Mouse (Mus musculus) midbrain, embryonic 11.5 days (tissue): ENCODE measurements around the gene Camkmt. TPM values are rescaled to one million over a fixed set of nuclear protein-coding genes. Genes with fewer than 3 reads are reported as not detected.
A peak's percentile ranks its signal among the peaks of the same experiment; 100 is the strongest.

Experiments used
- ATAC-seq: fragments of 200-750 bp; cut with Nextera tagmentation; 2 replicates; pipeline ENCODE4 v1.8.0; 2017; ENCODE audit warnings: moderate TSS enrichment, moderate library complexity; ENCODE audit not compliant: low FRiP score
- DNase-seq: peaks from one replicate; pipeline ENCODE4 v3.0.0; 2015; ENCODE audit warnings: low spot score; ENCODE audit errors: missing footprints
- H3K27ac ChIP-seq: fragments of 300-500 bp; sonication (generic); 2 replicates; pipeline ENCODE4 v1.5.1; 2014; ENCODE audit warnings: low read depth, low read length
- H3K27me3 ChIP-seq: fragments of 300-500 bp; sonication (generic); 2 replicates; pipeline ENCODE4 v1.6.1; 2014; ENCODE audit warnings: mild to moderate bottlenecking, low read length, moderate library complexity, mixed read lengths; ENCODE audit not compliant: control insufficient read depth, insufficient read depth
- H3K36me3 ChIP-seq: fragments of 300-500 bp; sonication (generic); 2 replicates; pipeline ENCODE4 v1.6.1; 2014; ENCODE audit warnings: mild to moderate bottlenecking, low read length, moderate library complexity, mixed read lengths; ENCODE audit not compliant: control insufficient read depth, insufficient read depth
- H3K4me1 ChIP-seq: fragments of 300-500 bp; sonication (generic); 2 replicates; pipeline ENCODE4 v1.6.1; 2014; ENCODE audit warnings: low read length; ENCODE audit not compliant: control insufficient read depth, insufficient read depth
- H3K4me2 ChIP-seq: fragments of 300-500 bp; sonication (generic); 2 replicates; pipeline ENCODE4 v1.6.1; 2014; ENCODE audit warnings: mild to moderate bottlenecking, moderate library complexity
- H3K4me3 ChIP-seq: fragments of 300-500 bp; sonication (generic); 2 replicates; pipeline ENCODE4 v1.5.1; 2014; ENCODE audit warnings: low read depth, low read length
- H3K9ac ChIP-seq: fragments of 300-500 bp; sonication (generic); 2 replicates; pipeline ENCODE4 v1.6.1; 2014; ENCODE audit warnings: low read length
- H3K9me3 ChIP-seq: fragments of 300-500 bp; sonication (generic); 2 replicates; pipeline ENCODE4 v1.6.1; 2016; ENCODE audit warnings: low read length; ENCODE audit not compliant: control insufficient read depth
- WGBS: fragments of 180-500 bp; shearing (Covaris S2); extraction: QIAGEN DNeasy Blood & Tissue Kit; methylation state at CpG from one replicate; pipeline ENCODE4 v1.1.7; 2014; 5-methylcytosine and 5-hydroxymethylcytosine counted together
- polyA plus RNA-seq: library from polyadenylated mRNA; unstranded; fragments of >200 nt; fragmentation: Nextera tagmentation; extraction: Ambion mirVana; gene quantifications from 2 replicates; pipeline ENCODE4 v1.2.1, GENCODE M21; 2014

The Camkmt gene
- polyA plus RNA-seq, 1 experiment from 2014 or later: 14.9 TPM

DNA sequence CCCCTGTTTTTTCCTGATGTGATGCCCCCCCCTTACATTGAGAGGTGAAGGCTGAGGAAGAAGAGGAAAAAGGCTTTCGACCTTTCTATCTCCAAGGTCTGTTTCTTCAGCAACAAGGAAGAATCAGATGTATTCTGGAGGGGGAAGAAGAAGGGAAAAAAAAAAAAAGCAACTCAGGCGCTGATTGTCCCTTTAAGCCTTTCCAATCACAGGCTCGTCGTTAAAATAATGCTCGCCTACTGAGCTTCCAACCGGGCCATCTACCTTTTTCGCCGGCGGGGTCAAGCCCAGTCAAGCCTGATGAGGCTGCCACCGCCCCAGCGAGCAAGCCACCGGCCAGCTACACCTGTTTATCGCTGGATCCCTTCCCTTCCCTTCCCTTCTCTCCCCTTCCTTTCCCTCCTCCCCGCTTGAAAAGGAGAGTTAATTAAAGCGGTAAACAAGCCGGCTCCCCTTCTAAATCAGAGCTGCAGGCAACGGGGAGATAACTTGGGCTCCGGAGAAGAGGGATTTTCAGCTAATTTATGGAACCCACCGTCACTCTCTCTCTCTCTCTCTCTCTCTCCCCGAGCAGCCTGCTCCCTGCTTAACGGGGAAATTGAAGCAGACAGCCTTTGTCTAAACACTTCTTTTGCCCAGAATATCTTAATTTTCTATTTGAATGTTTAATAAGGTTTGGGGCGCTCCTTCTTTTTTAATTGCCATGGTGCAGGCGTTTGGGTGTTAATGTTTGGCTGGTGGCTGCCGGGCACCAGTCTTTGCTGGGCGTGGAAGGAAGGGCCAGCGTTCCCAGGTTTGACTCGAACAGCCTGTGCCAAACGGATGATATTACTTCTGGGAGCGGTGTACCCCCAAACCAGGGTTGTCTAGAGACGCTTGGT, 395.0 kb downstream of the Camkmt start:
- H3K9ac ChIP-seq: peak overlapping the region; percentile 30; the same call in 1 of the 2 replicates
- H3K4me3 ChIP-seq: peak overlapping the region; percentile 27; the same call in 1 of the 2 replicates
- under 1% methylated on average over 30 of the region's 30 CpGs for WGBS
- no peaks in the 10 kb centered on the region for H3K9me3 ChIP-seq
- H3K4me1 ChIP-seq: peaks cover 20% of the 10 kb centered on the region
- ATAC-seq (no peak), DNase-seq (peak; percentile 94)
- H3K27me3 ChIP-seq: peaks cover 84% of the 10 kb centered on the region
- no peaks in the 10 kb centered on the region for H3K36me3 ChIP-seq
- peak overlapping the region; percentile 48 for H3K27ac ChIP-seq
- peak overlapping the region; percentile 49 for H3K4me2 ChIP-seq

- Histone ChIP-seq H3K9ac (peak overlapping the region; percentile 30), H3K27ac (peak overlapping the region; percentile 48), H3K4me1 (peaks cover 20% of the 10 kb centered on the region), H3K9me3 (no peaks in the 10 kb centered on the region), H3K4me2 (peak overlapping the region; percentile 49), H3K4me3 (peak overlapping the region; percentile 27), H3K27me3 (peaks cover 85% of the 10 kb centered on the region), H3K36me3 (no peaks in the 10 kb centered on the region)
- under 1% methylated on average over 14 of the region's 14 CpGs for WGBS
- DNase-seq (peak; percentile 93), ATAC-seq (peak; percentile 38)
Measured at GRCm38 (mm10) chr17:85485946-85486533, 395.7 kb downstream of the Camkmt start.

- Histone ChIP-seq H3K27me3 (peaks cover 85% of the 10 kb centered on the region), H3K9ac (peak overlapping the region; percentile 39), H3K4me2 (peak overlapping the region; percentile 49), H3K4me3 (peak overlapping the region; percentile 27), H3K27ac (no peak overlapping the region; the same call in 1 of the 2 replicates), H3K36me3 (no peaks in the 10 kb centered on the region), H3K9me3 (no peaks in the 10 kb centered on the region), H3K4me1 (peaks cover 20% of the 10 kb centered on the region)
- DNase-seq: peak; percentile 95
- under 1% methylated on average over 52 of the region's 52 CpGs for WGBS
- peak; percentile 86 for ATAC-seq
Measured at GRCm38 (mm10) chr17:85486585-85487480, 396.5 kb downstream of the Camkmt start.

- Histone ChIP-seq H3K27ac (no peak overlapping the region), H3K9me3 (no peaks in the 10 kb centered on the region), H3K4me1 (peaks cover 20% of the 10 kb centered on the region), H3K27me3 (peaks cover 80% of the 10 kb centered on the region), H3K4me3 (no peak overlapping the region), H3K36me3 (no peaks in the 10 kb centered on the region), H3K9ac (no peak overlapping the region), H3K4me2 (no peak overlapping the region)
- DNase-seq: peak; percentile 93
- 17% methylated on average over 3 of the region's 3 CpGs for WGBS
- no peak for ATAC-seq
Measured at GRCm38 (mm10) chr17:85487531-85487930, 397.2 kb downstream of the Camkmt start.

GRCm38 (mm10) chr17:85488601-85489487, 398.5 kb downstream of the Camkmt start:
- no peaks in the 10 kb centered on the region for H3K36me3 ChIP-seq
- H3K27me3 ChIP-seq: peaks cover 70% of the 10 kb centered on the region
- 5% methylated on average over 14 of the region's 14 CpGs for WGBS
- H3K9ac ChIP-seq: no peak overlapping the region
- no peaks in the 10 kb centered on the region for H3K9me3 ChIP-seq
- ATAC-seq (no peak), DNase-seq (peak; percentile 94)
- peaks cover 20% of the 10 kb centered on the region for H3K4me1 ChIP-seq
- H3K4me3 ChIP-seq: no peak overlapping the region
- no peak overlapping the region for H3K27ac ChIP-seq
- H3K4me2 ChIP-seq: no peak overlapping the region

DNA sequence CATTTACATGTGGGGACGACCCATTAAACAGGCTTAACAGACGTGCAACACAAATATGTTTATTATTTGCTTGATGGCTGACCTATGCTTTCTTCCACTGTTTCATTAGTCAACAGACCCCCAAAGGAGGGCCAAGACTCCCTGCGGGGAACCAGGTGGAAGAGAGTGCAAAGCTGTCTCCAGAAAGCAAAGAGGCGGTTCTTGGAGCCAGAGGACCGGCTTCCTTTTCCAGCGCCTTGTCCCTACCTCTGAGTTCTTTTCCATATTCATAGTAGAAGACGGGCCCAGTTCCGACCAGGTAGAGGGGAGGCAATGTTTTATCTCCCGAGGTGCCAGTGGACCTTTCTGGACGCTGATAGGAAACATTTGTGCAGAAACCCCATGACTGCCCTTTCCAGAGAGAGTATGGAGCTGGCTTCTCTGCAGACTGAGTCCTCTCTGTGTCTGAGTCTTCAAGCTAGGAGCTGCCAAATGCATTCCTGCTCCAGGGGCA, 399.2 kb downstream of the Camkmt start:
- no peak overlapping the region for H3K27ac ChIP-seq

GRCm38 (mm10) chr17:85491491-85491890, 401.1 kb downstream of the Camkmt start:
- no peak overlapping the region for H3K4me3 ChIP-seq
- no peaks in the 10 kb centered on the region for H3K36me3 ChIP-seq
- H3K9me3 ChIP-seq: no peaks in the 10 kb centered on the region; the same call in 1 of the 2 replicates
- 73% methylated on average over 3 of the region's 3 CpGs for WGBS
- peak; percentile 64 for DNase-seq
- H3K4me1 ChIP-seq: peaks cover 9% of the 10 kb centered on the region
- no peak for ATAC-seq
- no peak overlapping the region for H3K9ac ChIP-seq
- no peak overlapping the region for H3K4me2 ChIP-seq
- peaks cover 49% of the 10 kb centered on the region for H3K27me3 ChIP-seq
- no peak overlapping the region for H3K27ac ChIP-seq

More for the DNA sequence above, 399.2 kb downstream of the Camkmt start:
- DNase-seq: peak; percentile 92
- H3K4me3 ChIP-seq: no peak overlapping the region
- peaks cover 20% of the 10 kb centered on the region for H3K4me1 ChIP-seq
- H3K9ac ChIP-seq: no peak overlapping the region
- H3K27me3 ChIP-seq: peaks cover 64% of the 10 kb centered on the region
- no peaks in the 10 kb centered on the region for H3K36me3 ChIP-seq
- no peaks in the 10 kb centered on the region for H3K9me3 ChIP-seq
- H3K4me2 ChIP-seq: no peak overlapping the region
- no peak for ATAC-seq
- WGBS: 7% methylated on average over 10 of the region's 10 CpGs

- Histone ChIP-seq H3K9ac (no peak overlapping the region), H3K9me3 (no peaks in the 10 kb centered on the region; the same call in 1 of the 2 replicates), H3K27ac (no peak overlapping the region), H3K36me3 (no peaks in the 10 kb centered on the region), H3K4me1 (peaks cover 1% of the 10 kb centered on the region; the same call in 1 of the 2 replicates), H3K27me3 (peaks cover 37% of the 10 kb centered on the region), H3K4me3 (no peak overlapping the region), H3K4me2 (no peak overlapping the region)
- 81% methylated on average over 4 of the region's 4 CpGs for WGBS
- ATAC-seq (no peak), DNase-seq (peak; percentile 44)
Measured at GRCm38 (mm10) chr17:85493521-85493920, 403.2 kb downstream of the Camkmt start.
